Mouse (Mus musculus): ENCODE results near the gene Irf9. TPM values are rescaled to one million over a fixed set of nuclear protein-coding genes. Genes with fewer than 3 reads are reported as not detected.

The Irf9 gene
- polyA plus RNA-seq, 1 experiment: 77.7 TPM

DNA sequence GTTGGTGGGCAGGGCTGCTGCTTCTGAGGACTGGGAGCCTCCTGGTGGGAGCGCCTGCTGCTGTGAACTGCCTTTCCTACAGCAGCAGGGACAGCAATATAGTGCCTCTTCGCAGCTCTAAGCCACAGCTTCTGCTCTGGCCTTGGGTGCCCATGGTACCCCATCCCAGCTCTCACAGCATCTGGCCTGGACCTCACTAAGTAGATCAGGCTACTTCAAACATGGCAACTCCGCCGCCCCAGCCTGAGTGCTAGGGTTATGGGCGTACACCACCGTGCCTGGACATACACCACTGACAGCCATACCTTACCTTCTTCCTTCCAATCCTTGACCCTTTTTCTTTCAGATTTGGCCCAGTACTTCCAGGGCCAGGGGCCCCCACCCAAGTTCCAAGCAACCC is 5.0 kb downstream of the Irf9 start:
- Histone ChIP-seq H3K4me1 (ENCODE audit: control insufficient read depth, insufficient read depth, low read length) (peaks cover 6% of the 10 kb centered on the region; the same call in 1 of the 2 replicates), H3K27ac (ENCODE audit: insufficient read depth, low read depth, low read length) (no peak overlapping the region), H3K4me3 (ENCODE audit: insufficient read depth, low read length) (no peak overlapping the region)
- no peak for TF ChIP-seq CTCF (IDR thresholded peaks at IDR 0.05; ENCODE audit: low read depth, low read length)
- TF ChIP-seq POLR2A (IDR thresholded peaks at IDR 0.05; ENCODE audit: borderline replicate concordance, low read depth, low read length): no peak

DNA sequence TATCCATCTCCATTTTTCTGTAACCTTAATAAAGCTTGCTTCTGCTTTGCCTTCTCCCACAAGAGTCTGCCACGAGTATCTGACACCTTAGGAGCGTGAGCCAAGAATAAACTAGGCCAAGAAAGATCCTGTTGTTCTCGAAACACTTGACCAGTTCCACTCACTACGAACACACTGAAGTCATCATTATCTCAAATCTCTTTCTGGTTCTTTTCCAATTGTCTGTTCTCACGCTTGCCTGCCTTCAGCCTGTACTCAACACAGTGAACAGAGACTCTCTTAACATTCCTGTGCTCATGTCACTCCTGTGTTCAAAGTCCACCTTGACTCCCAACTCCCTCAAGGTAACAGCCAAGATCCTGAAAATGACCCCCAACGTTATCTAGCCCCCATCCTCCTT is 10.0 kb downstream of the Irf9 start:
- TF ChIP-seq POLR2A (IDR thresholded peaks at IDR 0.05; ENCODE audit: borderline replicate concordance, low read depth, low read length) (no peak), CTCF (IDR thresholded peaks at IDR 0.05; ENCODE audit: low read depth, low read length) (no peak)

DNA sequence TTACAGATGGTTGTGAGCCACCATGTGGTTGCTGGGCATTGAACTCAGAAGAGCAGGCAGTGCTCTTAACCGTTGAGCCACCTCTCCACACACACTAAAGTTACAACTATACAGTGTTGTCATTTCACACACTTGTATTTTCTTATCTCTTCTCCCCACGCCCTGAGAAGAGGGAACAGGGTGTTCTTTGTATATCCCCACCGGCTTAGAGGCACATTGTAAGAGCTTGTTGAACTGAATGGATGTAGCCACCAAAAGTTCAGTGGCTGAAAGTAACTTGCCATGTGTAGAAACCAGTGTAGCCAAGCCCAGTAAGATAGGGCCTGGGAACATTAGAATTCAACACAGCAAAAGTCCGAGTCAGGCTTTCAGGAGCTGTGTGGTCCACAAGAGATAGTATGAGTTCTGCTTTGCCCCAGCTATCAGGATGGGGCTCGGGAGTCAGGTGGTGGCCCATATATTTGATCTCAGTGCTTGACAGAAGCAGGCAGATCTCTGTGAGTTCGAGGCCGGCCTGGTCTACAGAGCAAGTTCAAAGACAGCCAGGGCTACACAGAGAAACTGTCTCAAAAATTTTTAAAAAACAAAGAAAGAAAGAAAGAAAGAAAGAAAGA is 11.3 kb downstream of the Irf9 start:
- Histone ChIP-seq H3K4me1 (ENCODE audit: control insufficient read depth, insufficient read depth, low read length) (no peaks in the 10 kb centered on the region), H3K4me3 (ENCODE audit: insufficient read depth, low read length) (no peak overlapping the region), H3K27ac (ENCODE audit: insufficient read depth, low read depth, low read length) (no peak overlapping the region)
- TF ChIP-seq CTCF (IDR thresholded peaks at IDR 0.05; ENCODE audit: low read depth, low read length) (no peak), POLR2A (IDR thresholded peaks at IDR 0.05; ENCODE audit: borderline replicate concordance, low read depth, low read length) (no peak)

More for the DNA sequence above, 10.0 kb downstream of the Irf9 start:
- Histone ChIP-seq H3K4me1 (ENCODE audit: control insufficient read depth, insufficient read depth, low read length) (no peaks in the 10 kb centered on the region), H3K4me3 (ENCODE audit: insufficient read depth, low read length) (no peak overlapping the region), H3K27ac (ENCODE audit: insufficient read depth, low read depth, low read length) (no peak overlapping the region)

DNA sequence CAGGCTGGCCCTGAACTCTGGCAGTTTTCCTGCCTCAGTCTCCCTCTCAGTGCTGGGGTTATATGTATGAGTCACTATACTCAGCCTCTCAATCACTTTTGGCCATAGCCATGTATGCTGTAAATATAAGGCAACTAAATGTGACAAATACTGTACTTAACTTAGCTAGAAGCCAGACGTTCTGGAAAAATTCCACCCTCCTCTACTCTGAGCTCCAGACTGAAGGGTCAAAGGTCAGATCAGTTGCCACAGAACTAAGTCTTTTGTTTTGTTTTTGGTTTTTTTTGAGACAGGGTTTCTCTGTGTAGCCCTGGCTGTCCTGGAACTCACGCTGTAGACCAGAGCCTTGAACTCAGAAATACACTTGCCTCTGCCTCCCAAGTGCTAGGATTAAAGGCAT is 12.5 kb downstream of the Irf9 start:
- Histone ChIP-seq H3K27ac (ENCODE audit: insufficient read depth, low read depth, low read length) (no peak overlapping the region), H3K4me3 (ENCODE audit: insufficient read depth, low read length) (no peak overlapping the region), H3K4me1 (ENCODE audit: control insufficient read depth, insufficient read depth, low read length) (no peaks in the 10 kb centered on the region)
- TF ChIP-seq POLR2A (IDR thresholded peaks at IDR 0.05; ENCODE audit: borderline replicate concordance, low read depth, low read length): no peak
- TF ChIP-seq CTCF (IDR thresholded peaks at IDR 0.05; ENCODE audit: low read depth, low read length): no peak

DNA sequence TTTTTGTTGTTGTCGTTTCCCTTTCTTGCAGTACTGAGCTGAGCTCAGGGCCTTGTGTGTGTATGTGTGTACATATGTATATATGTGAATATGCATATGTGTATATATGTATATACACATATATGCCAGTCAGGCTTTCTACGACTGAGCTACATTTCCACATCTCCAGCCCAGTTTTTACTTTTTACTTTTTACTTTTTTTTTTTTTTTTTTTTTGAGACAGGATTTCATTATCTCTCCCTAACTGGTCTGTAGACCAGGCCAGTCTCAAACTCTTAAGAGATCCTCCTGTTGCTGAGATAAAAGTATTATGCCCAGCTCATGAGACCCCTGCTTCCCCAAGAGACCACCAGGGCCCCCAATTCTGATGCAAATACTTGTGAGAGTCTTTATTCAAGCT is 13.5 kb downstream of the Irf9 start:
- TF ChIP-seq POLR2A (IDR thresholded peaks at IDR 0.05; ENCODE audit: borderline replicate concordance, low read depth, low read length) (no peak), CTCF (IDR thresholded peaks at IDR 0.05; ENCODE audit: low read depth, low read length) (no peak)
- Histone ChIP-seq H3K27ac (ENCODE audit: insufficient read depth, low read depth, low read length) (no peak overlapping the region), H3K4me1 (ENCODE audit: control insufficient read depth, insufficient read depth, low read length) (no peaks in the 10 kb centered on the region), H3K4me3 (ENCODE audit: insufficient read depth, low read length) (no peak overlapping the region)

DNA sequence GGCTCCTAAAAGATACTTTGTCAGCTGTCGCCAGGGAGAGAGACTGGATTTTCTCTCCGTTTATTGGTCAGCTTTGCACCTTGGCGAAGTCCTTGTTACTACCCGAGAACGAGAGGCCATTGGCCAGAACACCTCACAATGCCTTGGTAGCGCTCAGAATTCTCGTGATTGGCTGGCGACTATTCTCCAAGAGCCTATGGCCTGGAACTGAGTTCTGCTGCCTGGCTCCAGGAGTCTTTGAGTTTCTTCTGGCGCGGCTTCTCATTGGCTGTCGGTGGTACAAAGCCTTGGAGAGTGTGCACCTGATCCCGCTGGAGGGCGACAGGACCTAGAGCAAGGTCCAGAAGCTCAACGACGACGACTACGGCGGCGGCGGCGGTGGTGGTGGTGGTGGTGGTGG is 14.5 kb downstream of the Irf9 start, which contains the start of gene Rec8:
Rec8 (plus strand) TSS at position 216 of the 400 bp plus-strand sequence.
- TF ChIP-seq POLR2A (IDR thresholded peaks at IDR 0.05; ENCODE audit: borderline replicate concordance, low read depth, low read length): no peak
- no peak for TF ChIP-seq CTCF (IDR thresholded peaks at IDR 0.05; ENCODE audit: low read depth, low read length)
- Histone ChIP-seq H3K4me1 (ENCODE audit: control insufficient read depth, insufficient read depth, low read length) (no peaks in the 10 kb centered on the region), H3K4me3 (ENCODE audit: insufficient read depth, low read length) (no peak within 1 kb of the TSS), H3K27ac (ENCODE audit: insufficient read depth, low read depth, low read length) (no peak within 1 kb of the TSS)

DNA sequence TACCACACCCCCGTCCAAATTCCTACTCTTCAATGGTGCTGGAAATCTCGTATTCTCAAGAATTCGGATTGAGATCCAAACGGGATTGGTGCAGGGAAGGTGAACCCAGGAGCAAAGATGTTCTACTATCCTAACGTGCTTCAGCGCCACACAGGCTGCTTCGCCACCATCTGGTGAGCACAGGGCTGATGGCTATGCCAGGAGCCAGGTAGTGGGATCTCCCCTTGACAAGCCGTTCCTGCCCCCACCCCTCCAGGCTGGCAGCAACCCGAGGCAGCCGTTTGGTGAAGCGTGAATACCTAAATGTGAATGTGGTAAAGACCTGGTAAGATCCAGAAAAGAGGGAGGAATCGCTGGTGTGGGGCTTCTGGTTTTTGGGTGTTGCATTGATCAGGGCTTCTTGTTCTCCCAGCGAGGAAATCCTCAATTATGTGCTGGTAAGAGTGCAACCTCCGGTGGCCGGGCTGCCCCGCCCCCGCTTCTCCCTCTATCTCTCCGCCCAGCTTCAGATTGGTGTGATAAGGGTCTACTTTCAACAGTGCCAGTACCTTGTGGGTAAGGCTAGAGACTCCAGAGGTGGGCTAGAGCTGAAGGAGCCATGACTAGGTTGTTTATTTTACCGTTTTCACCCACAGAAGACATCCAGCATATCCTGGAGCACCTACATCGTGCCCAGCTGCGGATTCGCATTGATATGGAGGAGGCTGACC is 15.3 kb downstream of the Irf9 start:
- Histone ChIP-seq H3K4me1 (ENCODE audit: control insufficient read depth, insufficient read depth, low read length) (no peaks in the 10 kb centered on the region), H3K4me3 (ENCODE audit: insufficient read depth, low read length) (no peak overlapping the region), H3K27ac (ENCODE audit: insufficient read depth, low read depth, low read length) (no peak overlapping the region)
- TF ChIP-seq CTCF (IDR thresholded peaks at IDR 0.05; ENCODE audit: low read depth, low read length) (no peak), POLR2A (IDR thresholded peaks at IDR 0.05; ENCODE audit: borderline replicate concordance, low read depth, low read length) (no peak)

DNA sequence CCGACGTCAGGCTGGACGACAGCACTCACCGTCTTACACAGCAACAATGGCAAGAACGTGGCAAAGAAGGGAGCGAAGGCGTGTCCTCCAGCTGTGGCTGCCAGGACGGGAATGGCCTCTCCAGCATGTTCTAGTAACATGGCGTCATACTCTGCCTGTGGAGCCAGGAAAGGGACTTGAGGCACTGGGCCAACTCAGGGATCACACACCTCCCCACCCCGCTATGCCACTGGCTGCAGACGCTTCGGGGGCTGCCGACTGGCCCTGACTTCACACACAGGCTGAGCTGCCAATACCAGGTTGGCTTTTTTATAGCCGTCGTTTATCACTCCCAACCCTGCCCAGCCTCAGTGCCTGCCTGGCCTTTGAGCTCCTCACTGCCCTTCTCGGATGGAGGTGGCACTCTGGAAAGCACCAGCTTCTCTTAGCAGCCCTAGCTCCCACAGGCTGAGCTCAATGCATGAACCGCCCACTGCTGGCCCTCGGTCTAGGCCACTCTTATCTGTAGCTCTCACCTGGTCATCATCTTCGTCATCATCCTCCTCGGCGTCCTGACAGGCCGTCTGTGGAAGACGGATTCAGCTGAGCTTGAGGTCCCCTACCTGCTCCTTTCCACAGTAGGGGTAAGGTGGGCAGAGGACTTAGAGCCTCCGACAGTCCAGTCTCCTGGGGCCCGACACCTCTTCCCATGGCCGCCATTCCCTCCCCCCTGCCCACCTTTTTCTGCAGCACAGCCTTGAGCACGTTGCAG is 24.9 kb downstream of the Irf9 start:
- TF ChIP-seq POLR2A (IDR thresholded peaks at IDR 0.05; ENCODE audit: borderline replicate concordance, low read depth, low read length) (no peak), CTCF (IDR thresholded peaks at IDR 0.05; ENCODE audit: low read depth, low read length) (no peak)
- Histone ChIP-seq H3K27ac (ENCODE audit: insufficient read depth, low read depth, low read length) (no peak overlapping the region), H3K4me1 (ENCODE audit: control insufficient read depth, insufficient read depth, low read length) (no peaks in the 10 kb centered on the region), H3K4me3 (ENCODE audit: insufficient read depth, low read length) (no peak overlapping the region)

DNA sequence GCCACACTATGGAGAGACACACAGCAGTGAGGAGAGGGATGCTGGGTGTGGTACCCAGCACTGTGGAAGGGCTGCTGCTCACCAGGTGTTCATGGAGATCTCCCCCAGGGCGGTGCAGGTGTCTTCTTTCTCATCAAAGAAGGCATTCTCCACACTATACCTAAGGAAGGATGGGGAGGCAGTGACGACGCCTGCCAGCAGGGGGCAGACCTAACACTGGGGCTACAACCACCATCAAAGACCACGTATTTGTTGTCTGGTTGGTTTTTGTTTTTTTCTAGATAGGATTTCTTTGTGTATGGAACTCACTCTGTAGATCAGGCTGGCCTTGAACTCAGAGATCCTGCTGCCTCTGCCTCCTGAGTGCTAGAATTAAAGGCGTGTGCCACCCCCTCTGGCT is 25.9 kb downstream of the Irf9 start:
- Histone ChIP-seq H3K4me1 (ENCODE audit: control insufficient read depth, insufficient read depth, low read length) (no peaks in the 10 kb centered on the region), H3K27ac (ENCODE audit: insufficient read depth, low read depth, low read length) (no peak overlapping the region), H3K4me3 (ENCODE audit: insufficient read depth, low read length) (no peak overlapping the region)
- TF ChIP-seq POLR2A (IDR thresholded peaks at IDR 0.05; ENCODE audit: borderline replicate concordance, low read depth, low read length): no peak
- peak; percentile 70 for TF ChIP-seq CTCF (IDR thresholded peaks at IDR 0.05; ENCODE audit: low read depth, low read length)

All from bone marrow macrophage, adult 2 months (primary cell).